Mouse (Mus musculus) ES-E14 (cell line): ENCODE data around the gene Alox5.

ENCODE experiments used
- CHD2 ChIP-seq: IDR thresholded peaks from 2 replicates; pipeline ENCODE4 v1.6.1; 2014; ENCODE audit warnings: mild to moderate bottlenecking, low read depth, low read length, inconsistent platforms
- HCFC1 ChIP-seq: IDR thresholded peaks from 2 replicates; pipeline ENCODE4 v1.6.1; 2012; ENCODE audit warnings: low read length, inconsistent platforms, borderline replicate concordance; ENCODE audit not compliant: insufficient read depth
- MAFK ChIP-seq: IDR thresholded peaks from 2 replicates; pipeline ENCODE4 v1.6.1; 2014; ENCODE audit warnings: mild to moderate bottlenecking, low read depth, low read length, inconsistent platforms; ENCODE audit not compliant: insufficient read depth
- ZC3H11A ChIP-seq: IDR thresholded peaks from 2 replicates; pipeline ENCODE4 v1.6.1; 2012; ENCODE audit warnings: low read depth, mild to moderate bottlenecking, inconsistent platforms, low read length, borderline replicate concordance
- ZNF384 ChIP-seq: IDR thresholded peaks from 2 replicates; pipeline ENCODE4 v1.6.1; 2012; ENCODE audit warnings: low read depth, low read length, inconsistent platforms

DNA sequence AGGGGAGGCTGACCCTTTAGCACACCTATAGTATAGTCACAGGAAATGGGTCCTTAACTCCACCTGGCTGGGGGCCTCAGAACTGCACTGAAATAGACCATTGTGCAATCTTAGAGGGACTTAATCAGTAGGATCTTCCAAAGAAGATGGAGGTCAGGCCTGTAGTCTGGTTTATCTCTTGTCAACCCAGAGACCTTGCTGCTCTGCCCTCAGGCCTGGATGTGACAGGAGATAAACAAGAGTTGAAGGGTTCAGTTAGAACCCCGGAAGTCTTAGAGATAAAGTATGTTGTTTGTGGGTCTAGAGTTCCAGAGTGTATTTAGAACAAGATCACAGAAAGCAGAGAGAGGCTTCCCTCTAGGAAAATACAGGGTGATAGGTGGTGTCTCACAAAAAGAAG is 4.5 kb downstream of the Alox5 start:
- TF ChIP-seq ZC3H11A: no peak
- no peak for TF ChIP-seq ZNF384
- TF ChIP-seq CHD2: no peak
- TF ChIP-seq MAFK: no peak
- TF ChIP-seq HCFC1: no peak
